Mouse (Mus musculus) lung, embryonic 14.5 days (tissue): ENCODE results near the gene Ptprcap. TPM values are rescaled to one million over a fixed set of nuclear protein-coding genes. Genes with fewer than 3 reads are reported as not detected.
"Not testable (repeated sequence)": the region's sequence is repeated elsewhere in the genome, so short reads cannot be mapped to it uniquely, and the experiment has no call there.

Source experiments
- ATAC-seq: fragments of 200-750 bp; cut with Nextera tagmentation; 2 replicates; pipeline ENCODE4 v1.8.0; 2017; ENCODE audit warnings: mild to moderate bottlenecking, moderate TSS enrichment, moderate library complexity; ENCODE audit not compliant: insufficient read depth
- DNase-seq: peaks from one replicate; pipeline ENCODE4 v3.0.0-alpha.2; 2015
- H3K27ac ChIP-seq: fragments of 300-500 bp; sonication (generic); 2 replicates; pipeline ENCODE4 v1.5.1; 2014; ENCODE audit warnings: low read depth, mild to moderate bottlenecking, moderate library complexity
- H3K27me3 ChIP-seq: fragments of 300-500 bp; sonication (generic); 2 replicates; pipeline ENCODE4 v1.6.1; 2014; ENCODE audit warnings: low read length, control low read depth; ENCODE audit not compliant: insufficient read depth
- H3K36me3 ChIP-seq: fragments of 300-500 bp; sonication (generic); 2 replicates; pipeline ENCODE4 v1.6.1; 2014; ENCODE audit warnings: control low read depth; ENCODE audit not compliant: insufficient read depth
- H3K4me1 ChIP-seq: fragments of 300-500 bp; sonication (generic); 2 replicates; pipeline ENCODE4 v1.6.1; 2014; ENCODE audit warnings: antibody characterized with exemption, control low read depth; ENCODE audit not compliant: insufficient read depth
- H3K4me2 ChIP-seq: fragments of 300-500 bp; sonication (generic); 2 replicates; pipeline ENCODE4 v1.6.1; 2014; ENCODE audit warnings: mild to moderate bottlenecking
- H3K4me3 ChIP-seq: fragments of 300-500 bp; sonication (generic); 2 replicates; pipeline ENCODE4 v1.5.1; 2014; ENCODE audit warnings: low read depth, low read length
- H3K9ac ChIP-seq: fragments of 300-500 bp; sonication (generic); 2 replicates; pipeline ENCODE4 v1.6.1; 2014
- H3K9me3 ChIP-seq: fragments of 300-500 bp; sonication (generic); 2 replicates; pipeline ENCODE4 v1.6.1; 2016; ENCODE audit warnings: low read depth, low read length, control low read depth
- CTCF ChIP-seq: IDR thresholded peaks from 2 replicates; pipeline ENCODE4 v1.5.1; 2016; ENCODE audit warnings: antibody characterized with exemption, low read depth
- WGBS: fragments of 180-500 bp; shearing (Covaris S2); extraction: QIAGEN DNeasy Blood & Tissue Kit; methylation state at CpG from one replicate; pipeline ENCODE4 v1.1.7; 2014; 5-methylcytosine and 5-hydroxymethylcytosine counted together
- polyA plus RNA-seq: library from polyadenylated mRNA; unstranded; fragments of >200 nt; fragmentation: Nextera tagmentation; extraction: Ambion mirVana; gene quantifications from 2 replicates; pipeline ENCODE4 v1.2.1, GENCODE M21; 2014

Gene Ptprcap
- polyA plus RNA-seq, 1 experiment from 2014 or later = 1.1 TPM

- Histone ChIP-seq H3K4me2 (peak within 1 kb of the TSS; percentile 90), H3K9me3 (no peaks in the 10 kb centered on the region), H3K27ac (peak within 1 kb of the TSS; percentile 30), H3K4me3 (peak within 1 kb of the TSS; percentile 89), H3K36me3 (peaks cover 21% of the 10 kb centered on the region), H3K9ac (peak within 1 kb of the TSS; percentile 89), H3K27me3 (no peaks in the 10 kb centered on the region), H3K4me1 (peaks cover 10% of the 10 kb centered on the region)
- peak; percentile 99 for DNase-seq
- WGBS = under 1% methylated on average over 64 of the region's 64 CpGs
- ATAC-seq = peak; percentile 95
- peak; percentile 73 for TF ChIP-seq CTCF
These were observed 27.4 kb upstream of the Ptprcap start, which contains the start of gene Aip for GRCm38 (mm10) chr19:4125741-4126696. Aip (minus strand) TSS chr19:4125858.

GRCm38 (mm10) chr19:4126759-4127495 is 26.5 kb upstream of the Ptprcap start:
- no peak overlapping the region for H3K27ac ChIP-seq

GRCm38 (mm10) chr19:4129462-4129861 is 23.9 kb upstream of the Ptprcap start:
- H3K9ac ChIP-seq = no peak overlapping the region
- no peaks in the 10 kb centered on the region for H3K27me3 ChIP-seq
- no peak for TF ChIP-seq CTCF
- H3K4me3 ChIP-seq = no peak overlapping the region
- H3K4me1 ChIP-seq = peaks cover 10% of the 10 kb centered on the region
- H3K4me2 ChIP-seq = no peak overlapping the region
- ATAC-seq (no peak), DNase-seq (no peak)
- no peaks in the 10 kb centered on the region for H3K9me3 ChIP-seq
- WGBS = 91% methylated on average over 7 of the region's 7 CpGs
- peaks cover 45% of the 10 kb centered on the region for H3K36me3 ChIP-seq
- no peak overlapping the region for H3K27ac ChIP-seq

More at GRCm38 (mm10) chr19:4126759-4127495, 26.5 kb upstream of the Ptprcap start:
- Histone ChIP-seq H3K4me1 (peaks cover 10% of the 10 kb centered on the region), H3K9ac (peak overlapping the region; percentile 89), H3K4me2 (peak overlapping the region; percentile 90), H3K36me3 (peaks cover 30% of the 10 kb centered on the region), H3K4me3 (peak overlapping the region; percentile 89), H3K27me3 (no peaks in the 10 kb centered on the region), H3K9me3 (no peaks in the 10 kb centered on the region)
- ATAC-seq (no peak), DNase-seq (no peak)
- no peak for TF ChIP-seq CTCF
- 58% methylated on average over 7 of the region's 7 CpGs for WGBS

GRCm38 (mm10) chr19:4130106-4130505 is 23.3 kb upstream of the Ptprcap start:
- DNase-seq = no peak

DNA sequence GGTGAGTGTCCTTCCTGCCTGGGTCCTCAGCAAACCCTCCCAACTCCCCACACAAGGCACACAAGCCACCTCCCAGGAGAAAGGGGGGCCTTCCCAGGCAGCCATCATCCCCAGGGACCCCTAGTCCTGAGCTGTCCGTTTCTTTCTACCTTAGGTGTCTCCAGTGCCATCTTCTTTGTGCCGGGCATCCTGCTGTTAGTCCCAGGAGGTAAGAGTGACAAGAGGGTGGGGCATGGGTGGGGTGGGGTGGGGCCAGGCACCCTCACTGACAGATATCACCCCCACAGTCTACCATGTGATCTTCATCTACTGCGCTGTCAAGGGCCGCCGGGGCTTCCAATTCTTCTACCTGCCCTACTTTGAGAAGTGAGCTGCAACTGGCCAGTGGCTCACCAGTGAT is 22.3 kb upstream of the Ptprcap start:
- ATAC-seq = no peak
- H3K4me1 ChIP-seq = peaks cover 8% of the 10 kb centered on the region
- DNase-seq = no peak
- no peaks in the 10 kb centered on the region for H3K27me3 ChIP-seq
- no peak for TF ChIP-seq CTCF
- WGBS = 78% methylated on average over 5 of the region's 5 CpGs
- H3K4me3 ChIP-seq = no peak overlapping the region
- H3K9me3 ChIP-seq = no peaks in the 10 kb centered on the region
- H3K9ac ChIP-seq = no peak overlapping the region
- H3K27ac ChIP-seq = no peak overlapping the region
- peaks cover 45% of the 10 kb centered on the region for H3K36me3 ChIP-seq
- H3K4me2 ChIP-seq = no peak overlapping the region

More at GRCm38 (mm10) chr19:4130106-4130505, 23.3 kb upstream of the Ptprcap start:
- Histone ChIP-seq H3K27me3 (no peaks in the 10 kb centered on the region), H3K4me3 (no peak overlapping the region), H3K27ac (no peak overlapping the region), H3K4me1 (peaks cover 8% of the 10 kb centered on the region), H3K9me3 (no peaks in the 10 kb centered on the region), H3K9ac (no peak overlapping the region), H3K4me2 (no peak overlapping the region), H3K36me3 (peaks cover 45% of the 10 kb centered on the region)
- 84% methylated on average over 4 of the region's 4 CpGs for WGBS
- no peak for ATAC-seq
- no peak for TF ChIP-seq CTCF

- Histone ChIP-seq H3K36me3 (peaks cover 45% of the 10 kb centered on the region), H3K27ac (no peak overlapping the region), H3K9me3 (no peaks in the 10 kb centered on the region), H3K27me3 (no peaks in the 10 kb centered on the region), H3K4me2 (no peak overlapping the region), H3K4me3 (no peak overlapping the region), H3K9ac (no peak overlapping the region), H3K4me1 (peaks cover 3% of the 10 kb centered on the region)
- ATAC-seq = no peak
- 73% methylated on average over 2 of the region's 2 CpGs for WGBS
- DNase-seq = no peak
- no peak for TF ChIP-seq CTCF
These were observed 21.6 kb upstream of the Ptprcap start for GRCm38 (mm10) chr19:4131768-4132167.

DNA sequence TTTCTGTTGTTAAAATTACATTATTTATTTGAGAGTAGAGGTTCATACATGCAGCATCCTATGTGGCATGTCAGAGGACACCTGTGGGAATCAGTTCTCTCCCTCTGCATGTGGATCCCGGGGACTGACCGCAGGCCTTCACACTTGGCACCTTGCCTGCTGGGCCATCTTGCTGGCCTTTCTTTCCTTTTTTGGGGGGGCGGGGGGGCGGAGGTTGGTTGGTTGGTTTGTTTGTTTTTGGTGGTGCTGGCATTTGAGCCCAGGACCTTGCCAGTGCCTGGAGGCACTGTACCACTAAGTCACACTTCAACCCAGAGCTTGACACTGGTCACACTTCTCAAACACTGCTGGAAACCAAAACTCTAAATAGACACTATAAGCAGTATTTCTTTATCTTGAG is 19.1 kb upstream of the Ptprcap start:
- Histone ChIP-seq H3K4me3 (no peak overlapping the region), H3K27ac (no peak overlapping the region), H3K4me2 (no peak overlapping the region), H3K36me3 (peaks cover 31% of the 10 kb centered on the region), H3K9ac (no peak overlapping the region), H3K4me1 (no peaks in the 10 kb centered on the region), H3K27me3 (no peaks in the 10 kb centered on the region), H3K9me3 (no peaks in the 10 kb centered on the region)
- TF ChIP-seq CTCF = no peak
- ATAC-seq (no peak), DNase-seq (no peak)
- 63% methylated on average over 4 of the region's 4 CpGs for WGBS

GRCm38 (mm10) chr19:4135229-4135962 is 18.0 kb upstream of the Ptprcap start:
- H3K9me3 ChIP-seq, H3K4me1 ChIP-seq, H3K27me3 ChIP-seq, ATAC-seq, H3K4me3 ChIP-seq, H3K27ac ChIP-seq, H3K9ac ChIP-seq, DNase-seq, H3K4me2 ChIP-seq: not testable (repeated sequence)
- WGBS = 68% methylated on average over 6 of the region's 6 CpGs
- peaks cover 28% of the 10 kb centered on the region for H3K36me3 ChIP-seq
